Mouse (Mus musculus): ENCODE measurements around the gene Fam110a.
"Not testable (repeated sequence)": the region's sequence is repeated elsewhere in the genome, so short reads cannot be mapped to it uniquely, and the experiment has no call there.

The Fam110a gene

DNA sequence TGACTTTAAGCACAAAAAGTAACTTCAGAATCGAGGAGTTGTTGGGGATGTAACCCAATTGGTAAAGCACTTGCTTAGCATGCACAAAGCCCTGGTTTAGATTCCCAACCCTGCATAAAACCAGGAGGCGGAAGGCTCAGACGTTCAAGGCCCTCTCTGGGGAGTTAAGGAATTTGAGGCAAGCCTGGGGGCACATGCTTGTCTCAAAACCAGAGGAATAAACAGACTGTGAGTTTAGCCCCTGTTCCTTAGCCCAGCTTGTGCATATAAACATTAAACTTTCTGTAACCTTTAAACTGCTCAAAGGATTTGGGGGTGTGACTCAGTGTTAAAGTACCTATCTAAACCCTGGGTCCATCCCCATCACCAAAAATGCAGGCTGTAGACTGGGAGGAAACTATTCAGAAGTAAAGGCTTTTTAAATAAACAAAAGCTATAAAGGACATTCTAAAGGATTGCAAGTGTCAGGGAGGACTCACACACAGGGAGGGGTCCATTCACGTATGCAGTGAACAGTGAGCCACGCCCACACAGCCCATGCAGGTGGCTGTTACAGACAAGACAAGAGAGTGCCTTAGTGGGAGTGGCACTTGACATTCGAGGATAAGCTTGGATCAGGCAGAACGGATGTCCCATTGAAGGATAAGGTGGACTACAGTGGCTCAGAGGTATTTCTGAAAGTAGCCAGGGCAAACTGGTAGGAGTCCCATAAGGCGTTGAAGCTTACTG lies 17.9 kb upstream of the Fam110a start:
- no peak for DNase-seq (ENCODE audit: extremely low read depth, low read depth, low spot score)

DNA sequence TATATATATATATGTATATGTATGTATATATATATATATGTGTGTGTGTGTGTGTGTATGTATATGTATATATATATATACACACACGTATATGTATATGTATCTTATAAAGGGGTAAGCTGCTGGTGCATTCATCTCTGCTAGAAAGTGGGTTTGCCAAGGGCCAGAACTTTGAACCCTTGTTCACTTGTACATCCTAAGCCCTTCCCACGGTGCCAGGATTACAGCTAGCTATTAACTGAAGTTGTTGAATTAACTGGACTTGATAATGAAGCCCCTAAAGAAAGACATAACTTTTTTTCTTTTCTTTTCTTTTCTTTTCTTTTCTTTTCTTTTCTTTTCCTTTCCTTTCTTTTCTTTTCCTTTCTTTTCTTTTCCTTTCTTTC lies 17.2 kb upstream of the Fam110a start:
- DNase-seq (ENCODE audit: extremely low read depth, low read depth, low spot score): not testable (repeated sequence)

DNA sequence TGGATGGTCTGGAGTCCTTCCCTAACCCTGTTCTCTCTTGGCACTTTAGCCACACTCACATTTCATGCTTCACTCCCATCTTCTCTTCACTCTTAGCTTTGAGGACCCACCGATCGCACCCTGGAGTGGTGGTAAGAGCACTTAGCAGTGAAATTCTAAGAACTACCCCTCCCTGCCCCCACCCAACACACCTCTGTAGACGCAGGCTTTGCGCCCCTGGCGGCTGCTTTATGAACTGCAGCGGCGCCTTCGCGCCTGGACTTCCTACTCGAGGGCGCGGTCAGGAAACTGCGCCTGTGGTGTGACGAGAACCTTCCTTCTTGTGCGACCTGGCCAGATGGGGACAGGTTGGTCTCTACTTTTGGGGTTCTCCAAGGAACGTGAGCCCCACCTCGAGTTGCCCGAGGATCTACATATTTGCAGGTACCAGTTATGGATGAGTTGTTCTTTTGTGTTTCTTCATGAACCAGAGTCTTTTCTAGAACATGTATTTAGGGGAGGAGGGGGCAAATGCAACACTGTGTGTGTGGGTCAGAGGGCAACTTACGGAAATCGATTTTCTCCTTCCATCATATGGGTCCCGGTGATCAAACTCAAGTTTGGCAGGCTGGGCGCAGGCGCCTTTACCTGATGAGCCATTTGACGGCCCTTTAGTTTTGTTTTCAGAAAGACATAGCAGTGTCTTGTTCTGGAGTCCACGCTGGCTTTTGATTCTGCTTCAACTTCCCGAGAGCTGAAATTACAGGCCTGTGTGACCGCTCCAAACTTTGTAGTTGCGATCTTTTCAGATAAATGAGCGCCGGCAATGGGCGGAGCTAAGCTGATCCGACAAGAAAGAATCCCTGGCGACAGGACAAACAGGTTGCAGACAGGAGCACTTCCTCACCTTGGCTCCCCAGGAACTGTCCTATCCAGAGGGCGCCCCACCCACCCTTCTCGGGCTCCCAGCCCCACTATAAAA lies 16.5 kb upstream of the Fam110a start, which contains the start of gene Slc52a3:
TSS of gene Slc52a3 (plus strand) at position 283 of the 961 bp plus-strand sequence.
- no peak for DNase-seq (ENCODE audit: extremely low read depth, low read depth, low spot score)

DNA sequence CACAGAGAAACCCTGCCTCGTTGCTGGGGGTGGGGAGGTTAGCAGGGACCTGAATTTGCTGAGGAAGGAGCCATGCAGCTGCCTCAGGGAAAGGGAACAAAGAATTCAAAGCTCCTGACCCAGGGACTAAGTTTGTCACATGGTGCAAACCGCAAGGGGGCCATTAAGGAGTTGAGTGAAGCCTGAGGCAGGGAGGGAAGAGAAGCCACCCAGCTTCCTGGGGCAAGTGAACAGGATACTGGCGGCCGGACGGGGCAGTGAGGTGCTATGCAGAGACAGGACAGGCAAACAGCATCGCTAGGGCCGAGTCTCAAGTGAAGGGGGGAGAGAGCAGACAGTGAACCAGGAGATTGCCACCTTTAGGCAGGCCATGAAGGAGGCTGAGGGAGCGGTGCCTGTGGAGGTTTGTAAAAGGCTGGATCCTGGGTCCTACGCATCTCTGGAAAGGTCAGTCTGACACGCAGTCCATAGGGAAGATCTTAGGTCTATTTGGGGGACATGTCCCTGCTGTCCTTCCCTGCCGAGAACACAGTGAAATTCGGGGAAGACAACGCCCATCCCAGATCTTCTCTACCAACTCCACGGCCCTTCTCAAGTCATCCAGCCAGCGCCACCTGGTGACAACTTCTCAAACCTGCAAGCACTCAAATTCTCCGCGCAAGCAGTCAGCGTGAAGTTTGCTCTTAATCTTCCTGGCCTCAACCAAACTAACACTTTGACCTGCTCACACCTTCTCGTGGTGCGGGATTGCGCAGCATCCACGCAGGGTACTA lies 14.5 kb upstream of the Fam110a start:
- DNase-seq (ENCODE audit: extremely low read depth, low read depth, low spot score): no peak

- no peak for DNase-seq (ENCODE audit: extremely low read depth, low read depth, low spot score)
Observed at GRCm38 (mm10) chr2:151991446-151991845, 11.4 kb upstream of the Fam110a start.

DNA sequence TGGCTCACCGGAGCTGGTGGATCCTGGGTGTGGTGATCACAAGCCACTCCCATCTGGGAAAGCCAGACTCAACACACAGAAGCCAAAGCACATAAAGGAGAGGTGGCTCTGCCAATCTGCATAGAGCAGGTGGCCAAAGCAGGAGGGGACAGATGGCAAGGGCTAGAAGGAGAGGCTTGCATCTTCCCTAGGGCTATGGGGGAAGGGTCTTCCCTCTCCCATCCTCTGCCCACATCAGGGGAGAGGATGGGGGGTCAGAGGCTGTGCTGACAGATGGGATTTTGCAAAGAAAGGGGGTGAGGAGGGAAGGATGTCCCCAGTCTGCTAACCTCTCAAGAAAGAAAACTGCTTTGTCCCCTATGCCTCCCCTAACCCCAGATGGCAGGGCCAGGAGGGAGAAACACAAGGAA lies 11.0 kb upstream of the Fam110a start:
- no peak for DNase-seq (ENCODE audit: extremely low read depth, low read depth, low spot score)

GRCm38 (mm10) chr2:151988978-151989377 lies 9.0 kb upstream of the Fam110a start:
- DNase-seq (ENCODE audit: extremely low read depth, low read depth, low spot score): no peak

- no peak for DNase-seq (ENCODE audit: extremely low read depth, low read depth, low spot score)
Observed at GRCm38 (mm10) chr2:151986958-151987357, 6.9 kb upstream of the Fam110a start.

GRCm38 (mm10) chr2:151985426-151986172 lies 5.6 kb upstream of the Fam110a start:
- DNase-seq (ENCODE audit: extremely low read depth, low read depth, low spot score): no peak

GRCm38 (mm10) chr2:151984019-151984418 lies 4.0 kb upstream of the Fam110a start:
- DNase-seq (ENCODE audit: extremely low read depth, low read depth, low spot score): no peak

- DNase-seq (ENCODE audit: extremely low read depth, low read depth, low spot score): no peak
Observed at GRCm38 (mm10) chr2:151982476-151982875, 2.5 kb upstream of the Fam110a start.

DNA sequence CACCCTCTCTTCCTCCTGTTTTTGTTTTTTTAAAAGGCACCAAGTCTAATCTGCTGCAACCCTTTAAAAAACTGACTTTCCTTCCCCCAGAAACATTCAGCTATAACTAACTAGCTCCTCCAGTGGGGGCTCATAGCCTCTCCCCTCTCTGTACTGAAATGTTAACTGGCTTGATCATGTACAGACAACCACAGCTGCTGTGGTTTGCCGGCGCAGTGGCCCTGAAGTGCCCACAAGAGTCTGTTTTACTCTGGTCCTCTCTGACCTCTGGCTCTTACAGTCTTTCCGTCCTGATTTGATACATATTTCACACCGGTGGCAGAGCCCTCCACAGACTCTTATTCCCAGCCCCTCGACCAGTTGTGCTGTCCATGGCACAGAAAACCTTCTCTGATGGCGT lies 1.2 kb upstream of the Fam110a start:
- no peak for DNase-seq (ENCODE audit: extremely low read depth, low read depth, low spot score)

- no peak for DNase-seq (ENCODE audit: extremely low read depth, low read depth, low spot score)
Observed at GRCm38 (mm10) chr2:151980355-151980693, 305 bp upstream of the Fam110a start.

- no peak for DNase-seq (ENCODE audit: extremely low read depth, low read depth, low spot score)
Observed at GRCm38 (mm10) chr2:151978494-151978893, 1.5 kb downstream of the Fam110a start.

- no peak for DNase-seq (ENCODE audit: extremely low read depth, low read depth, low spot score)
Observed at GRCm38 (mm10) chr2:151977689-151978440, 2.2 kb downstream of the Fam110a start.

DNA sequence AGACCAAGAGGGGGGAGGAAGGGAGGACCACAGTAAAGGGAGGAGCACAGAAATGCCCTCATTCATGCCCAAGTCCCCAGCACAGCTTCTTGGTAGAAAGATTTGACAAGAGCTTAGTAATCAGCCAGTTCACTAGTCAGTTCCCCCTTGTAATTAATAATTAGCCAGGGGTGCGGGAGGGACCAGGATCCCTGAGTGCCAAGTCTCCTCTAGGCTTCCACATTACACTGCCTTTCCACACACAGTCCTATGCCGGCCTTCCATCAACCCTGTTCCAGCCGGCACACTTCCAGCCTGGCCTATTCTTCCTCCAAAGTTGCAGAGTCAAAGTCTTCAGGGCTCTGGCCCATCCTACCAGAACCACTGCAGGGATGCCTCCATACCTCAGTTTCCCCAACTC lies 4.0 kb downstream of the Fam110a start:
- DNase-seq (ENCODE audit: extremely low read depth, low read depth, low spot score): no peak

DNA sequence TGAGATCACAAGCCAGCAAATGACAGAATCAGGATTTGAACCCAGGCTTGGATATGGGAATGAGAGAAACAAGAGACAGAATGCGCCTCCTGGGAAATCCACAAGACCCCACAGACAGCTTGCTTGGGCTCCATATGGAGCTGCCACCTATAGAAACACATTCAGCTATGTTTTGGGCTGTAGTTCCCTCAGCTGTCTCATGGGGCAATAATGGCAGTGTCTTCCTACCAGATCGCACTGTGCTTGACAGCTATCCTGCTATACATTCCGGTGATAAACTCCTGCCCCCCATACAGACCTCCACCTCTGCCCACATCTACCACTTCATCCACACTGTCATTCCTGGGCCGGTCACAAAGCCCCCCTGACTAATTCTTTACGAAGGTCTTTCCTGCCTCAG lies 4.7 kb downstream of the Fam110a start:
- DNase-seq (ENCODE audit: extremely low read depth, low read depth, low spot score): no peak

DNA sequence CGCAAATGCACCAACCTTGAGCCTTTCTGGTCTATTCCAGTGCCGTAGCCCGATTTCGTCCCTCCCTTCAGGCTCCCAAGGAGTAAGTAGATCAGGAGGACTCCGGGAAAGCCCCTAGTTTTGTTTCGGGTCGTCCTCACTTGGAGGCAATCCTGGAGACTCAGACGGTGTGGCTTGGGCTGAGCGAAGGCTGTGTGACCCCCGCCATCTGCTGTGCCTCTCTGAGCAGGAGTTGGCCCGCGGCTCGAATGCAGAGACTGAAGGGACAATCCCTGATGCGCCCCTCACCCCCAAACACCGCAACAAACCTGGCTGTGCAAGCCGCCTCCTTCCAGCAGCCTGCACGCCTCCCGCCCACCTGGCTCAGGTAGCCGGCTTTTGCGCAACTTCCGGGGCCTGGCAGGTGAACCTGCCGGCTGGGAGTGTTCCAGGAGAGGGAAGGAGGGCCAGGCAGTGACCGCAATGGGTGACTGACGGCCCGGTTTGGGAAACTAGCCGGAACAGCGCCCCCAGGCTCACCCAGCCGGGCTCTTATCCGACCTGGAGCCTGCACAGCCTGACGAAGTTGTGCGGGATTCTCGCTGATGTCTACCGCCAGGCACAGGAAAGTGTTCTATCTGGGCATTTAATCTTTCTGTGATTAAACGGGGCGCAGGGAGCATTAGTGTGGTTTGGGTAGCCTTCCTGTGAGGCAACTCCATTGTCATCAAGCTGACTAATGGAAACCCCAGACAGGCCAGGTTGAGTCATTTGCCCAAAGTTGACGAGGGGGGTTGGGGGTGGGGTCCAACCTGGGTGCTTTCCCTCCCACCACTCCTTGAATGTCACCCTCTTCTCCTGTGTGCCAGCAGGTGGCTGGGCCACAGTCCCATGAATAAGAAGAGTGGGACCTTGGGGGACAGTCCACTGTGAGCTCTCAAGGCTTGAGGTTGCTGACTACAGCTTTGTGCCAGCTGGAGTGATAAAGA lies 6.1 kb downstream of the Fam110a start:
- no peak for DNase-seq (ENCODE audit: extremely low read depth, low read depth, low spot score)

Data from fat pad, adult 2 months (tissue).